Comparison of ENCODE assay signal across 27 mouse cellular contexts in genomic region chr11:53259047-53259632, GRCm38 (mm10). TPM values are rescaled to one million over a fixed set of nuclear protein-coding genes. Genes with fewer than 3 reads are reported as not detected.
DNase-seq lines count a peak whose midpoint lies in the region; ATAC-seq and TF ChIP-seq lines count a peak whose summit lies in the region.
"Had no signal": no experiment of that assay in that cellular context is flagged by ENCODE, and none has a peak within 500 bp of the region (broad histone marks: within the 10 kb centered on the region; RNA-seq: fewer than 3 reads in every experiment).

No protein-coding gene starts in this region.

- 81% methylated on average over 6 of the region's 6 CpGs for WGBS in intestine, embryonic 15.5 days
- 82% methylated on average over 6 of the region's 6 CpGs for WGBS in intestine, embryonic 16.5 days
- 76% methylated on average over 6 of the region's 6 CpGs for WGBS in stomach, postnatal 0 days

- TF ChIP-seq CTCF in ES-Bruce4 (IDR thresholded peaks at IDR 0.05; ENCODE audit: low read depth, low read length) = no peak
- no peak for TF ChIP-seq CTCF in stomach, postnatal 0 days (IDR thresholded peaks at IDR 0.05; ENCODE audit: low read depth)

- no peak overlapping the region for H3K27ac ChIP-seq in intestine, embryonic 15.5 days
- H3K27ac ChIP-seq in intestine, embryonic 16.5 days (ENCODE audit: low read length) = no peak overlapping the region
- H3K27ac ChIP-seq in ES-Bruce4 (ENCODE audit: insufficient read depth, low read length) = peak overlapping the region; percentile 86
- H3K27ac ChIP-seq in ES-E14 (ENCODE audit: insufficient read depth, low read depth, low read length, poor library complexity, severe bottlenecking) = peak overlapping the region; percentile 49; the same call in 1 of the 2 replicates
- H3K27ac ChIP-seq in stomach, postnatal 0 days (replicated peaks) = no peak overlapping the region
- H3K27ac ChIP-seq: heart, adult 2 months; heart, embryonic 13.5 days; layer of hippocampus, adult 2 months; left cerebral cortex, adult 2 months; limb, embryonic 15.5 days; liver, embryonic 13.5 days; macrophage; neural tube, embryonic 12.5 days had no signal

- in situ Hi-C loops in ES-E14 (cut with MboI; ENCODE audit: low sequenced_read_pairs in 2 of 2, unreplicated experiment in 2 of 2) = no loop called here

- ATAC-seq in intestine, embryonic 15.5 days = peak; percentile 27; the same call in 1 of the 2 replicates
- no peak for ATAC-seq in intestine, embryonic 16.5 days
- 0 out of 2 replicates have a peak, but pooled peaks have one; percentile 13 for ATAC-seq in stomach, postnatal 0 days (ENCODE audit: low FRiP score, low TSS enrichment)
- ATAC-seq: forebrain, embryonic 14.5 days; midbrain, embryonic 16.5 days had no signal

- peaks cover 5% of the 10 kb centered on the region for H3K36me3 ChIP-seq in intestine, embryonic 15.5 days
- peaks cover 6% of the 10 kb centered on the region; the same call in 1 of the 2 replicates for H3K36me3 ChIP-seq in intestine, embryonic 16.5 days (ENCODE audit: control insufficient read depth, insufficient read depth, low read length)
- H3K36me3 ChIP-seq in ES-Bruce4 (ENCODE audit: control insufficient read depth, insufficient read depth, low read length, poor library complexity, severe bottlenecking) = peaks cover 31% of the 10 kb centered on the region
- H3K36me3 ChIP-seq in ES-E14 (ENCODE audit: control insufficient read depth, insufficient read depth, low read length, poor library complexity, severe bottlenecking) = peaks cover 30% of the 10 kb centered on the region
- no peaks in the 10 kb centered on the region for H3K36me3 ChIP-seq in stomach, postnatal 0 days (ENCODE audit: control insufficient read depth, insufficient read depth, low read length)

- H3K4me1 ChIP-seq in intestine, embryonic 15.5 days (replicated peaks) = no peaks in the 10 kb centered on the region
- H3K4me1 ChIP-seq in intestine, embryonic 16.5 days (ENCODE audit: control insufficient read depth, insufficient read depth, low read length) = peaks cover 2% of the 10 kb centered on the region; the same call in 1 of the 2 replicates
- H3K4me1 ChIP-seq in ES-Bruce4 (ENCODE audit: control insufficient read depth, insufficient read depth, low read length) (peaks cover 4% of the 10 kb centered on the region), ES-E14 (ENCODE audit: control insufficient read depth in 2 of 2, insufficient read depth in 2 of 2, low read length in 2 of 2, poor library complexity in 1 of 2) (peaks cover 1 to 21% of the 10 kb centered on the region in 2 experiments; a peak in 2 of 4 replicates)
- no peaks in the 10 kb centered on the region for H3K4me1 ChIP-seq in stomach, postnatal 0 days (replicated peaks; ENCODE audit: control insufficient read depth, insufficient read depth)
- H3K4me1 ChIP-seq: limb, embryonic 15.5 days; liver, embryonic 13.5 days; neural tube, embryonic 12.5 days had no signal

- TF ChIP-seq POLR2A in ES-Bruce4 (IDR thresholded peaks at IDR 0.05; ENCODE audit: insufficient read depth, low read length) = no peak

- no peak overlapping the region for H3K4me3 ChIP-seq in intestine, embryonic 15.5 days (replicated peaks)
- H3K4me3 ChIP-seq in intestine, embryonic 16.5 days (ENCODE audit: low read length) = no peak overlapping the region
- H3K4me3 ChIP-seq in ES-Bruce4 (ENCODE audit: low read depth, low read length) (no peak overlapping the region), ES-E14 (ENCODE audit: insufficient read depth in 1 of 2, low read depth in 1 of 2, low read length in 2 of 2, poor library complexity in 1 of 2, severe bottlenecking in 1 of 2) (no peak overlapping the region)
- no peak overlapping the region for H3K4me3 ChIP-seq in stomach, postnatal 0 days (ENCODE audit: low read depth, low read length)
- H3K4me3 ChIP-seq: heart, adult 2 months; heart, embryonic 13.5 days; layer of hippocampus, adult 2 months; left cerebral cortex, adult 2 months; limb, embryonic 15.5 days; liver, embryonic 13.5 days; neural tube, embryonic 12.5 days had no signal

- H3K27me3 ChIP-seq in intestine, embryonic 15.5 days (replicated peaks) = no peaks in the 10 kb centered on the region
- no peaks in the 10 kb centered on the region for H3K27me3 ChIP-seq in intestine, embryonic 16.5 days (replicated peaks; ENCODE audit: control insufficient read depth, insufficient read depth, low read length)
- no peaks in the 10 kb centered on the region for H3K27me3 ChIP-seq in ES-Bruce4 (ENCODE audit: control insufficient read depth, insufficient read depth, low read length, poor library complexity, severe bottlenecking)
- H3K27me3 ChIP-seq in stomach, postnatal 0 days (ENCODE audit: control insufficient read depth, insufficient read depth, low read length) = no peaks in the 10 kb centered on the region
- H3K27me3 ChIP-seq: heart, embryonic 13.5 days; limb, embryonic 15.5 days; liver, embryonic 13.5 days; neural tube, embryonic 12.5 days had no signal

- TF ChIP-seq EP300 in ES-Bruce4 (IDR thresholded peaks at IDR 0.05; ENCODE audit: insufficient read depth, low read depth, low read length) = no peak
- TF ChIP-seq EP300 in stomach, postnatal 0 days (optimal IDR thresholded peaks at IDR 0.05) = no peak

- no peak overlapping the region for H3K4me2 ChIP-seq in intestine, embryonic 15.5 days (replicated peaks)
- no peak overlapping the region for H3K4me2 ChIP-seq in intestine, embryonic 16.5 days (ENCODE audit: low read depth, low read length)
- no peak overlapping the region for H3K4me2 ChIP-seq in stomach, postnatal 0 days (replicated peaks; ENCODE audit: low read depth)
- H3K4me2 ChIP-seq: heart, embryonic 13.5 days; limb, embryonic 15.5 days; liver, embryonic 13.5 days; neural tube, embryonic 12.5 days had no signal

- H3K9me3 ChIP-seq in intestine, embryonic 15.5 days = no peaks in the 10 kb centered on the region
- no peaks in the 10 kb centered on the region for H3K9me3 ChIP-seq in intestine, embryonic 16.5 days (ENCODE audit: control insufficient read depth, low read length)
- H3K9me3 ChIP-seq in ES-Bruce4 (replicated peaks; ENCODE audit: control insufficient read depth, insufficient read depth, low read length, poor library complexity, severe bottlenecking) (no peaks in the 10 kb centered on the region), ES-E14 (ENCODE audit: control insufficient read depth, insufficient read depth, low read depth, low read length) (no peaks in the 10 kb centered on the region)
- no peaks in the 10 kb centered on the region for H3K9me3 ChIP-seq in stomach, postnatal 0 days (ENCODE audit: control insufficient read depth, low read length)
- H3K9me3 ChIP-seq: heart, embryonic 13.5 days; limb, embryonic 15.5 days; liver, embryonic 13.5 days; neural tube, embryonic 12.5 days had no signal

- H3K9ac ChIP-seq in intestine, embryonic 15.5 days = no peak overlapping the region
- H3K9ac ChIP-seq in intestine, embryonic 16.5 days (ENCODE audit: low read depth, low read length) = no peak overlapping the region
- H3K9ac ChIP-seq in ES-Bruce4 (ENCODE audit: low read depth, poor library complexity, severe bottlenecking) (no peak overlapping the region), ES-E14 (ENCODE audit: insufficient read depth, low read depth, low read length, poor library complexity, severe bottlenecking) (no peak overlapping the region)
- no peak overlapping the region for H3K9ac ChIP-seq in stomach, postnatal 0 days (ENCODE audit: low read length)
- H3K9ac ChIP-seq: heart, embryonic 13.5 days; limb, embryonic 15.5 days; liver, embryonic 13.5 days; neural tube, embryonic 12.5 days had no signal

- DNase-seq in ES-E14 (ENCODE audit: low read depth, low spot score) = no peak
- DNase-seq in stomach, postnatal 0 days (ENCODE audit: low spot score) = no peak
- DNase-seq in frontal cortex, postnatal 25 days (ENCODE audit: low spot score in 2 of 2) = no peak
- DNase-seq: adrenal gland, adult 2 months; adrenal gland, postnatal 36 days; B cell, adult 2 months; cerebellum, adult 18-20 months; cerebellum, postnatal 14 days; heart, adult 2 months; heart, postnatal 14 days; kidney, adult 18-20 months; kidney, postnatal 36 days; liver, embryonic 13.5 days; lung, adult 2 months; lung, postnatal 10 days; right cerebral cortex, postnatal 4 days had no signal

TF ChIP-seq in ES-E14, 5 proteins besides CTCF, POLR2A, EP300 and RAD21:
- TF ChIP-seq HCFC1 (IDR thresholded peaks at IDR 0.05; ENCODE audit: borderline replicate concordance, insufficient read depth, low read length) (no peak), ZNF384 (IDR thresholded peaks at IDR 0.05; ENCODE audit: low read depth, low read length) (no peak), ZC3H11A (IDR thresholded peaks at IDR 0.05; ENCODE audit: borderline replicate concordance, low read depth, low read length) (no peak), CHD2 (IDR thresholded peaks at IDR 0.05; ENCODE audit: low read depth, low read length) (no peak), MAFK (IDR thresholded peaks at IDR 0.05; ENCODE audit: insufficient read depth, low read depth, low read length) (no peak)
TF ChIP-seq in ES-E14: peak in this region for 0.

RNA-seq across cellular contexts. Expression of gene Hspa4, which starts 41.1 kb away (rescaled TPM):
- polyA plus RNA-seq in intestine, embryonic 15.5 days (2015; fragmentation: Nextera tagmentation; extraction: Ambion mirVana) = 103 and 106 TPM in 2 replicates
- 85.2 and 85.9 TPM in 2 replicates for polyA plus RNA-seq in intestine, embryonic 16.5 days (2015; fragmentation: Nextera tagmentation; extraction: Ambion mirVana)
- polyA plus RNA-seq in ES-Bruce4 (2011; ENCODE audit: insufficient read depth, insufficient read length, low read depth, missing spikeins) = 545 and 634 TPM in 2 replicates
- total RNA-seq in ES-E14 (2012; rRNA removed) = 182 and 280 TPM in 2 replicates
- polyA plus RNA-seq in stomach, postnatal 0 days (2015; fragmentation: Nextera tagmentation; extraction: Ambion mirVana) = 53.6 and 59.9 TPM in 2 replicates

Comparison
In these comparisons a context has a peak if more than half of its experiments do, and no peak if none do; other contexts are left out.
1. H3K27ac ChIP-seq: peak in ES-Bruce4 (single experiment) and ES-E14 (single experiment); none in intestine, embryonic 15.5 days (single experiment), intestine, embryonic 16.5 days (single experiment) and stomach, postnatal 0 days (single experiment).